Mouse (Mus musculus): ENCODE results near the gene Fam198b.

GRCm38 (mm10) chr3:79838751-79839150 is 45.6 kb upstream of the Fam198b start:
- peak; percentile 46; the same call in 1 of the 2 replicates for TF ChIP-seq CTCF (conservative IDR thresholded peaks at IDR 0.05; ENCODE audit: insufficient read depth, insufficient read length, low read depth, low read length)
- TF ChIP-seq POLR2A (IDR thresholded peaks at IDR 0.05; ENCODE audit: low read depth, low read length): no peak

All from kidney, adult 2 months (tissue).